ENCODE assay signal across 18 mouse cellular contexts in the genomic region with DNA sequence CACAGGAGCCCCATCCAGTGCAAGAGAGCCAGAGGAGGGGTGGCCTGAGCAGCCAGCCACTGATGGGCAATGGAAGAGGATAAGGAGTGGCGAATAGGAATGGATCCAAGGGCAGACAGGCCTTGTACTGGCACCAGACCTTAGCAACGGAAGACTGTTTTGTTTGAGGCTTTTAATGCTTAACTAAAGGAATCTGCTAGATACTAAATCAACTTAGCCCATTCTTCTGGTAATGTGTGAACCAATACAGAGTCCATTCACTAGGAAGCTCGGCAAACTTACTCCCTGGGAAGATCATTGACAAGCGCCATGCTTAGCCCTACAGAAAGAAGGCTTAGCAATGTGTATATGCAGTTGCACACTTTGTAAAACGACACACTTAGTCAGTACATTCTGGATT.
"Had no signal": no experiment of that assay in that cellular context is flagged by ENCODE, and none has a peak within 500 bp of the region (broad histone marks: within the 10 kb centered on the region; RNA-seq: fewer than 3 reads in every experiment).

No protein-coding gene starts in this region.

- H3K9me3 ChIP-seq: limb, embryonic 12.5 days; limb, embryonic 15.5 days; midbrain, embryonic 12.5 days; midbrain, embryonic 15.5 days; neural tube, embryonic 12.5 days; neural tube, embryonic 15.5 days had no signal

- H3K4me2 ChIP-seq: limb, embryonic 12.5 days; limb, embryonic 15.5 days; liver, embryonic 11.5 days; lung, embryonic 14.5 days; midbrain, embryonic 12.5 days; midbrain, embryonic 15.5 days; neural tube, embryonic 12.5 days; neural tube, embryonic 15.5 days had no signal

- H3K27me3 ChIP-seq: limb, embryonic 12.5 days; limb, embryonic 15.5 days; midbrain, embryonic 12.5 days; midbrain, embryonic 15.5 days; neural tube, embryonic 12.5 days; neural tube, embryonic 15.5 days had no signal

- H3K4me3 ChIP-seq: limb, embryonic 12.5 days; limb, embryonic 15.5 days; midbrain, embryonic 12.5 days; midbrain, embryonic 15.5 days; neural tube, embryonic 12.5 days; neural tube, embryonic 15.5 days had no signal

- H3K27ac ChIP-seq: limb, embryonic 12.5 days; limb, embryonic 15.5 days; liver, embryonic 14.5 days; macrophage; midbrain, embryonic 12.5 days; midbrain, embryonic 15.5 days; neural tube, embryonic 12.5 days; neural tube, embryonic 15.5 days had no signal

- H3K36me3 ChIP-seq: limb, embryonic 12.5 days; limb, embryonic 15.5 days; midbrain, embryonic 12.5 days; midbrain, embryonic 15.5 days; neural tube, embryonic 12.5 days; neural tube, embryonic 15.5 days had no signal

- ATAC-seq: intestine, postnatal 0 days; liver, postnatal 0 days; lung, postnatal 0 days; midbrain, embryonic 15.5 days had no signal

- H3K4me1 ChIP-seq: limb, embryonic 12.5 days; limb, embryonic 15.5 days; midbrain, embryonic 12.5 days; midbrain, embryonic 15.5 days; neural tube, embryonic 12.5 days; neural tube, embryonic 15.5 days had no signal

- DNase-seq: left cerebral cortex, postnatal 4 days; liver, postnatal 0 days; lung, embryonic 14.5 days; right cerebral cortex, adult 18-20 months; right cerebral cortex, postnatal 14 days; right cerebral cortex, postnatal 4 days; thymus, postnatal 25 days had no signal

- H3K9ac ChIP-seq: limb, embryonic 12.5 days; limb, embryonic 15.5 days; liver, embryonic 14.5 days; liver, postnatal 0 days; lung, embryonic 14.5 days; midbrain, embryonic 12.5 days; midbrain, embryonic 15.5 days; neural tube, embryonic 12.5 days; neural tube, embryonic 15.5 days had no signal
